Mouse (Mus musculus): ENCODE results near the gene Gm28047.

Gene Gm28047

GRCm38 (mm10) chr15:102502254-102502840, 122.5 kb downstream of the Gm28047 start:
- in situ Hi-C loops (cut with MboI, MseI): loop anchor here (10.0 to 25.0 kb wide), 2 partner anchors 418 to 735 kb away; partner anchors contain the start of genes Cbx5 (in 1 of the 2) and Hnrnpa1 (in 1 of the 2)

- in situ Hi-C loops (cut with MboI, MseI): loop anchor here (10.0 to 25.0 kb wide), 2 partner anchors 416 to 736 kb away; partner anchors contain the start of genes Cbx5 (in 1 of the 2) and Hnrnpa1 (in 1 of the 2)
Measured at GRCm38 (mm10) chr15:102501084-102501814, 123.6 kb downstream of the Gm28047 start.

- in situ Hi-C loops (cut with MboI, MseI): loop anchor here (10.0 to 25.0 kb wide), 2 partner anchors 416 to 737 kb away; partner anchors contain the start of genes Cbx5 (in 1 of the 2) and Hnrnpa1 (in 1 of the 2)
Measured at GRCm38 (mm10) chr15:102500479-102500878, 124.4 kb downstream of the Gm28047 start.

- in situ Hi-C loops (cut with MboI, MseI): loop anchor here (10.0 to 25.0 kb wide), 2 partner anchors 415 to 737 kb away; partner anchors contain the start of genes Cbx5 (in 1 of the 2) and Hnrnpa1 (in 1 of the 2)
Measured at GRCm38 (mm10) chr15:102499851-102500250, 125.0 kb downstream of the Gm28047 start.

GRCm38 (mm10) chr15:102499370-102499769, 125.5 kb downstream of the Gm28047 start:
- in situ Hi-C loops (cut with MboI, MseI): no loop called here

- in situ Hi-C loops (cut with MboI, MseI): no loop called here
Measured at GRCm38 (mm10) chr15:102498322-102498721, 126.5 kb downstream of the Gm28047 start.

- in situ Hi-C loops (cut with MboI, MseI): no loop called here
Measured at GRCm38 (mm10) chr15:102487664-102488063, 137.2 kb downstream of the Gm28047 start.

GRCm38 (mm10) chr15:102485853-102486252, 139.0 kb downstream of the Gm28047 start:
- in situ Hi-C loops (cut with MboI, MseI): no loop called here

GRCm38 (mm10) chr15:102483136-102483535, 141.7 kb downstream of the Gm28047 start:
- in situ Hi-C loops (cut with MboI, MseI): no loop called here

GRCm38 (mm10) chr15:102474520-102474919, 150.3 kb downstream of the Gm28047 start:
- in situ Hi-C loops (cut with MboI, MseI): no loop called here
